Mouse (Mus musculus) hindbrain, embryonic 10.5 days (tissue): ENCODE measurements around the gene Zfp709. TPM values are rescaled to one million over a fixed set of nuclear protein-coding genes. Genes with fewer than 3 reads are reported as not detected.

Experiments
- DNase-seq: peaks from one replicate; pipeline ENCODE4 v3.0.0-alpha.2; 2017; ENCODE audit warnings: low spot score
- H3K27ac ChIP-seq: fragments of 300-500 bp; sonication (generic); 2 replicates; pipeline ENCODE4 v1.5.1; 2016; ENCODE audit warnings: mild to moderate bottlenecking, moderate library complexity
- H3K27me3 ChIP-seq: fragments of 300-500 bp; sonication (generic); 2 replicates; pipeline ENCODE4 v1.6.1; 2016; ENCODE audit warnings: mild to moderate bottlenecking; ENCODE audit not compliant: poor library complexity, insufficient read depth, severe bottlenecking
- H3K36me3 ChIP-seq: fragments of 300-500 bp; sonication (generic); 2 replicates; pipeline ENCODE4 v1.6.1; 2016; ENCODE audit warnings: mild to moderate bottlenecking, moderate library complexity
- H3K4me1 ChIP-seq: fragments of 300-500 bp; sonication (generic); replicated peaks from 2 replicates; pipeline ENCODE4 v1.6.1; 2016; ENCODE audit warnings: mild to moderate bottlenecking
- H3K4me3 ChIP-seq: fragments of 300-500 bp; sonication (generic); 2 replicates; pipeline ENCODE4 v1.5.1; 2016; ENCODE audit warnings: mild to moderate bottlenecking, moderate library complexity
- H3K9me3 ChIP-seq: fragments of 300-500 bp; sonication (generic); 2 replicates; pipeline ENCODE4 v1.6.1; 2016; ENCODE audit warnings: mild to moderate bottlenecking, moderate library complexity
- WGBS: fragments of 180-500 bp; shearing (Covaris S2); methylation state at CpG from one replicate; pipeline ENCODE4 v1.1.7; 2016; 5-methylcytosine and 5-hydroxymethylcytosine counted together
- polyA plus RNA-seq: library from polyadenylated mRNA; unstranded; fragments of >200 nt; fragmentation: Nextera tagmentation; extraction: Ambion mirVana; gene quantifications from 2 replicates; pipeline ENCODE4 v1.2.1, GENCODE M21; 2016

Zfp709 gene
- polyA plus RNA-seq, 1 experiment from 2014 or later = 4.3 TPM

DNA sequence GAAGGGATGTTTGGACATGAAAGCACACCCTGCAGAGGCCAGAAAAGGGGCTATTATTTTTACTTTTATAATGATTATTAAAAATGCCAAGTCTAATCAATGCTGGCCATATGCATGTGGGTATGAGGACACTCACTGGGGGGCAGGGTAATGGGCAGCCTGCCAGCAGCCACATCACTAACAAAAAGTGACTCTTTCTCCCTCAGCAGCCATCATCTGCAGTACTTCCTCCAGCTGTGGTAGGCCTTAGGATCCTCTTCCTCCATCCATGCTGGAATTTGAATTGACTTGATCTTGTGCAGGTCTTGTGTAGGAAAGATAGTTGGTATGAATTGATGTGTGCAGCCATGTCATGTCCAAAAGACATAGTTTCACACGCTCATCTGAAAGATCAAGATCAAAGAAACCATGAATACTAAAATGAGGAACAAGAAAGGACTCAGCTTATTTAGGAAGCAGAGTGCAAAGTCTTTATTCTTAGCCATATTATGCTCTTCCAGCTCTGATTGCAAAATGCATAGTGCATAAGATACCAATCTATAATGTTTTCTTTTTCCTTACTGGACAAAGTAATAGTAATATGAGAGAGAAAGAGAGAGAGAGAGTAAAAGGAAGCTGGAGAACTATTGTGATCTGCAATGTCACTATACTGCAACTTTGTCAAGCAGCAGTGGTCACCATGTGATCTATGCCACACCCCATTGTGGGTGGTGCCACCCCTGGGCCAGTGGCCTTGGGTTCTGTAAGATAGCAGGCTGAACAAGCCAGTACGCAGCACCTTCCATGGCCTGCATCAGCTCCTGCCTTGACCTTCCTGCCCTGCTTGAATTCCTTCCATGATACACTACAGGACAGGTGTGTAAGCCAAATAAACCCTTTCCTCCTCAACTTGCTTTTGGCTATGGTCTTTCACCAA is 58.7 kb downstream of the Zfp709 start:
- Histone ChIP-seq H3K27ac (no peak overlapping the region), H3K4me1 (no peaks in the 10 kb centered on the region), H3K27me3 (no peaks in the 10 kb centered on the region), H3K4me3 (no peak overlapping the region), H3K36me3 (peaks cover 2% of the 10 kb centered on the region; the same call in 1 of the 2 replicates), H3K9me3 (peaks cover 2% of the 10 kb centered on the region; the same call in 1 of the 2 replicates)
- WGBS = 86% methylated on average over 2 of the region's 2 CpGs
- no peak for DNase-seq

DNA sequence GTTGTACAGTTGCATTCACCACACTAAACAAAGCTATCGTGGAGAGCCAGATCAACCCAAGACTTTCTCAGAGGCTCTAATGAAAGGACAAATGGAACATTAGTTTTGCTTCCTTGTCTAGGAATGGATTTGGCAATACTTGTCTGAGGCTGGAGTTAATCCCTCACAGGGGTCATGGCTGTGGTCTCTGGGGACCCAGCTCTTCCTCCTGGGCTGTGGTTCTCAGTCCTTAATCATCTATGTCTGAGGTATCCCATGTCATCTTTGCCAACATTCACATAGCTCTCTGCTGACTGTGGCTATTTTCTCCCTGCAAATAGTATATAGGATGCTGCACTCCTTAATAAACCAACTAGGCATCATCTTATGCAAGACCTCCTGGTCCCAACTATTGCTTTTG is 60.0 kb downstream of the Zfp709 start:
- no peak for DNase-seq
- no peak overlapping the region for H3K4me3 ChIP-seq

More for the DNA sequence above, 60.0 kb downstream of the Zfp709 start:
- 87% methylated on average over 1 of the region's 1 CpGs for WGBS
- no peaks in the 10 kb centered on the region for H3K36me3 ChIP-seq
- no peak overlapping the region for H3K27ac ChIP-seq
- H3K27me3 ChIP-seq = no peaks in the 10 kb centered on the region
- no peaks in the 10 kb centered on the region for H3K4me1 ChIP-seq
- H3K9me3 ChIP-seq = no peaks in the 10 kb centered on the region

Other genes with a start within 250 kb of the Zfp709 start
- 4.4 and 8.4 TPM in 2 replicates for gene Unc13a, start 210.3 kb upstream of the Zfp709 start, polyA plus RNA-seq
- gene Jak3, start 205.7 kb upstream of the Zfp709 start, polyA plus RNA-seq = 3.2 and 3.6 TPM in 2 replicates
- gene Insl3, start 192.8 kb upstream of the Zfp709 start, polyA plus RNA-seq = 0.37 and 0.58 TPM in 2 replicates
- gene B3gnt3, start 180.2 kb upstream of the Zfp709 start, polyA plus RNA-seq = 0.64 and 1.0 TPM in 2 replicates
- gene Fcho1, start 156.3 kb upstream of the Zfp709 start, polyA plus RNA-seq = 16.7 and 26.9 TPM in 2 replicates
- 8.6 and 8.7 TPM in 2 replicates for gene Zfp882, start 26.6 kb downstream of the Zfp709 start, polyA plus RNA-seq
- gene Zfp617, start 26.6 kb downstream of the Zfp709 start, polyA plus RNA-seq = 31.7 and 34.2 TPM in 2 replicates
- gene Zfp961, start 69.0 kb downstream of the Zfp709 start, polyA plus RNA-seq = 18.3 and 26.3 TPM in 2 replicates
- gene Cyp4f18, start 127.6 kb downstream of the Zfp709 start, polyA plus RNA-seq = 0.50 and 1.0 TPM in 2 replicates
- not detected in 2 replicates for gene Olfr372, start 159.2 kb downstream of the Zfp709 start, polyA plus RNA-seq
- gene Olfr373, start 201.2 kb downstream of the Zfp709 start, polyA plus RNA-seq = 0.04 TPM in 1 of 2 replicates, not detected in the other
- not detected in 2 replicates for gene Olfr374, start 225.0 kb downstream of the Zfp709 start, polyA plus RNA-seq